Mouse (Mus musculus) ES-E14 (cell line): ENCODE measurements around the gene Cab39l. TPM values are rescaled to one million over a fixed set of nuclear protein-coding genes. Genes with fewer than 3 reads are reported as not detected.

Experiments
- DNase-seq: peaks from one replicate; pipeline ENCODE4 v3.0.0-alpha.2; 2013; ENCODE audit warnings: low read depth, low spot score
- H3K27ac ChIP-seq: 2 replicates; pipeline ENCODE4 v1.5.1; 2012; ENCODE audit warnings: low read depth, mild to moderate bottlenecking, low read length, moderate library complexity, mixed read lengths; ENCODE audit not compliant: poor library complexity, insufficient read depth, severe bottlenecking
- H3K36me3 ChIP-seq: 2 replicates; pipeline ENCODE4 v1.6.1; 2012; ENCODE audit warnings: mild to moderate bottlenecking, low read length, moderate library complexity, mixed read lengths; ENCODE audit not compliant: control insufficient read depth, poor library complexity, insufficient read depth, severe bottlenecking
- H3K4me1 ChIP-seq, 2 experiments: fragments of 150-350 bp in 1 of 2; sonication (generic) in 1 of 2; 2 replicates each; pipeline ENCODE4 v1.6.1; 2012; ENCODE audit warnings: low read length in 2 of 2, mild to moderate bottlenecking in 1 of 2, mixed read lengths in 1 of 2; ENCODE audit not compliant: control insufficient read depth in 2 of 2, insufficient read depth in 2 of 2, poor library complexity in 1 of 2
- H3K4me3 ChIP-seq, 2 experiments: fragments of 150-350 bp in 1 of 2; sonication (generic) in 1 of 2; 2 replicates each; pipeline ENCODE4 v1.5.1; 2012; ENCODE audit warnings: low read length in 2 of 2, low read depth in 1 of 2, mild to moderate bottlenecking in 1 of 2, mixed read lengths in 1 of 2; ENCODE audit not compliant: insufficient read depth in 1 of 2, poor library complexity in 1 of 2, severe bottlenecking in 1 of 2
- H3K9ac ChIP-seq: 2 replicates; pipeline ENCODE4 v1.6.1; 2012; ENCODE audit warnings: low read depth, mild to moderate bottlenecking, low read length, mixed read lengths; ENCODE audit not compliant: poor library complexity, insufficient read depth, severe bottlenecking
- H3K9me3 ChIP-seq: fragments of 150-350 bp; sonication (generic); 2 replicates; pipeline ENCODE4 v1.6.1; 2012; ENCODE audit warnings: low read depth, mild to moderate bottlenecking, low read length; ENCODE audit not compliant: control insufficient read depth, insufficient read depth
- CHD2 ChIP-seq: IDR thresholded peaks from 2 replicates; pipeline ENCODE4 v1.6.1; 2014; ENCODE audit warnings: mild to moderate bottlenecking, low read depth, low read length, inconsistent platforms
- HCFC1 ChIP-seq: IDR thresholded peaks from 2 replicates; pipeline ENCODE4 v1.6.1; 2012; ENCODE audit warnings: low read length, inconsistent platforms, borderline replicate concordance; ENCODE audit not compliant: insufficient read depth
- MAFK ChIP-seq: IDR thresholded peaks from 2 replicates; pipeline ENCODE4 v1.6.1; 2014; ENCODE audit warnings: mild to moderate bottlenecking, low read depth, low read length, inconsistent platforms; ENCODE audit not compliant: insufficient read depth
- ZC3H11A ChIP-seq: IDR thresholded peaks from 2 replicates; pipeline ENCODE4 v1.6.1; 2012; ENCODE audit warnings: low read depth, mild to moderate bottlenecking, inconsistent platforms, low read length, borderline replicate concordance
- ZNF384 ChIP-seq: IDR thresholded peaks from 2 replicates; pipeline ENCODE4 v1.6.1; 2012; ENCODE audit warnings: low read depth, low read length, inconsistent platforms
- in situ Hi-C, 2 experiments: fragments of 600-800 bp; cut with MboI; formaldehyde crosslinking; loops; one replicate each; pipeline ENCODE4 v1.15.1; 2025; ENCODE audit warnings: low sequenced_read_pairs in 2 of 2, inconsistent platforms in 1 of 2; ENCODE audit not compliant: unreplicated experiment in 2 of 2
- total RNA-seq: library from RNA; depleted of rRNA; stranded (reverse); fragments of 300-350 nt; gene quantifications from 2 replicates; pipeline ENCODE4 v1.2.3, GENCODE M21; 2012

Cab39l gene
- total RNA-seq, 1 experiment: 5.8 TPM

GRCm38 (mm10) chr14:59546162-59546880, 105.5 kb downstream of the Cab39l start:
- DNase-seq: no peak
- Histone ChIP-seq H3K4me1 (peaks cover 0 to 2% of the 10 kb centered on the region in 2 experiments; a peak in 2 of 4 replicates), H3K4me3 (no peak overlapping the region), H3K27ac (no peak overlapping the region), H3K9me3 (no peaks in the 10 kb centered on the region), H3K9ac (no peak overlapping the region), H3K36me3 (0 out of 2 replicates have a peak, but pooled peaks cover 3% of the 10 kb centered on the region)
- TF ChIP-seq ZNF384 (no peak), CHD2 (no peak), ZC3H11A (no peak), HCFC1 (no peak), MAFK (no peak)
- in situ Hi-C loops: no loop called here

- H3K4me1 ChIP-seq: peaks cover 0 to 8% of the 10 kb centered on the region in 2 experiments; a peak in 2 of 4 replicates
- DNase-seq: no peak
- no peak overlapping the region for H3K9ac ChIP-seq
- no peak for TF ChIP-seq CHD2
- TF ChIP-seq ZNF384: no peak
- TF ChIP-seq HCFC1: no peak
- TF ChIP-seq MAFK: no peak
- TF ChIP-seq ZC3H11A: no peak
- in situ Hi-C loops: no loop called here
- H3K9me3 ChIP-seq: no peaks in the 10 kb centered on the region
- no peak overlapping the region for H3K27ac ChIP-seq
- H3K4me3 ChIP-seq: no peak overlapping the region
- H3K36me3 ChIP-seq: 0 out of 2 replicates have a peak, but pooled peaks cover 3% of the 10 kb centered on the region
Measured at GRCm38 (mm10) chr14:59547530-59547929, 106.8 kb downstream of the Cab39l start.

- in situ Hi-C loops: no loop called here
- no peak overlapping the region for H3K9ac ChIP-seq
- peaks cover 0 to 8% of the 10 kb centered on the region in 2 experiments; a peak in 2 of 4 replicates for H3K4me1 ChIP-seq
- no peak for DNase-seq
- no peak overlapping the region for H3K27ac ChIP-seq
- no peaks in the 10 kb centered on the region for H3K9me3 ChIP-seq
- TF ChIP-seq MAFK: no peak
- no peak for TF ChIP-seq ZC3H11A
- TF ChIP-seq ZNF384: no peak
- TF ChIP-seq HCFC1: no peak
- TF ChIP-seq CHD2: no peak
- H3K4me3 ChIP-seq: no peak overlapping the region
- 0 out of 2 replicates have a peak, but pooled peaks cover 3% of the 10 kb centered on the region for H3K36me3 ChIP-seq
Measured at GRCm38 (mm10) chr14:59548532-59548931, 107.8 kb downstream of the Cab39l start.

- Histone ChIP-seq H3K27ac (no peak overlapping the region), H3K4me3 (no peak overlapping the region), H3K9me3 (no peaks in the 10 kb centered on the region), H3K36me3 (0 out of 2 replicates have a peak, but pooled peaks cover 3% of the 10 kb centered on the region), H3K4me1 (peaks cover 0 to 8% of the 10 kb centered on the region in 2 experiments; a peak in 2 of 4 replicates), H3K9ac (no peak overlapping the region)
- TF ChIP-seq HCFC1 (no peak), CHD2 (no peak), ZNF384 (no peak), MAFK (no peak)
- DNase-seq: no peak
- in situ Hi-C loops: no loop called here
Measured at GRCm38 (mm10) chr14:59549106-59549505, 108.3 kb downstream of the Cab39l start.
